Mouse (Mus musculus) thymus, adult 2 months (tissue): ENCODE results near the gene Rad54l2. TPM values are rescaled to one million over a fixed set of nuclear protein-coding genes. Genes with fewer than 3 reads are reported as not detected.

ENCODE experiments used
- DNase-seq: peaks from one replicate; pipeline ENCODE4 v3.0.0; 2021
- H3K27ac ChIP-seq: fragments of 200-500 bp; 2 replicates; pipeline ENCODE4 v1.5.1; 2012; ENCODE audit warnings: low read length, control low read depth; ENCODE audit not compliant: control insufficient read depth, insufficient read depth
- H3K27me3 ChIP-seq: fragments of 200-500 bp; 2 replicates; pipeline ENCODE4 v1.6.1; 2012; ENCODE audit warnings: mild to moderate bottlenecking, low read length, moderate library complexity, mixed read lengths; ENCODE audit not compliant: control insufficient read depth, insufficient read depth
- H3K36me3 ChIP-seq: fragments of 200-500 bp; 2 replicates; pipeline ENCODE4 v1.6.1; 2012; ENCODE audit warnings: mild to moderate bottlenecking, low read length, moderate library complexity; ENCODE audit not compliant: control insufficient read depth, insufficient read depth
- H3K4me1 ChIP-seq: fragments of 200-500 bp; replicated peaks from 2 replicates; pipeline ENCODE4 v1.6.1; 2012; ENCODE audit warnings: low read length; ENCODE audit not compliant: control insufficient read depth, insufficient read depth
- H3K4me3 ChIP-seq: fragments of 200-500 bp; 2 replicates; pipeline ENCODE4 v1.5.1; 2012; ENCODE audit warnings: mild to moderate bottlenecking, low read length, control low read depth, moderate library complexity; ENCODE audit not compliant: control insufficient read depth, insufficient read depth
- CTCF ChIP-seq: fragments of 200-500 bp; IDR thresholded peaks from 2 replicates; pipeline ENCODE4 v1.5.1; 2012; ENCODE audit warnings: mild to moderate bottlenecking, control low read depth, low read length, moderate library complexity, borderline replicate concordance; ENCODE audit not compliant: control insufficient read depth, poor library complexity, insufficient read depth; ENCODE audit errors: extremely low read depth
- POLR2A ChIP-seq: fragments of 200-500 bp; IDR thresholded peaks from 2 replicates; pipeline ENCODE4 v1.6.1; 2012; ENCODE audit warnings: mild to moderate bottlenecking, low read length, control low read depth, moderate library complexity; ENCODE audit not compliant: control insufficient read depth, poor library complexity, insufficient read depth; ENCODE audit errors: extremely low read depth
- WGBS: fragments of 180-500 bp; shearing (Covaris S2); methylation state at CpG from one replicate; pipeline ENCODE4 v1.1.7; 2018; 5-methylcytosine and 5-hydroxymethylcytosine counted together
- polyA plus RNA-seq: library from polyadenylated mRNA; depleted of rRNA; stranded (reverse); fragments of >200 nt; gene quantifications from 2 replicates; pipeline ENCODE4 v1.2.3, GENCODE M21; 2012

Gene Rad54l2
- polyA plus RNA-seq, 1 experiment: 53.0 TPM

DNA sequence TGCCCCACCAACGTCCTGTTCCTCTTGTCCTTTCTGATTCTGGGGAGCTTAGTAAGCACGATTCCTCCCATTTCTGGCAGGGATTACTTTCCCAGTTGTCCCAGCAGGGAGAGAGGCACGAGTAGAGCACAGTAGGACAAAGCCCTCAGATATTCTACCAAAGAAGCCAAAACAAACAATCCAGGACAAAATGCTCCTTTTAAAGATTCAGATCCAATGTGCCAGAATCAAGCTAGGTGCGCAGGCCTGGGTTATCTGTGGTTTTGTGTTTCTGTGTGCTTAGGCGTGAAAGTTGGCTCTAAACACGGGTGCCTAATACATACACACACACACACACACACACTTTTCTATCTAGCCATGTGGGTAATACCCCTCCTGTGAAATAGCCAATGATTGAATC, 29.2 kb upstream of the Rad54l2 start:
- Histone ChIP-seq H3K4me3 (no peak overlapping the region), H3K36me3 (no peaks in the 10 kb centered on the region), H3K4me1 (peaks cover 1% of the 10 kb centered on the region; the same call in 1 of the 2 replicates), H3K27ac (no peak overlapping the region), H3K27me3 (no peaks in the 10 kb centered on the region)
- no peak for DNase-seq
- TF ChIP-seq POLR2A (no peak), CTCF (no peak)
- 88% methylated on average over 6 of the region's 6 CpGs for WGBS

DNA sequence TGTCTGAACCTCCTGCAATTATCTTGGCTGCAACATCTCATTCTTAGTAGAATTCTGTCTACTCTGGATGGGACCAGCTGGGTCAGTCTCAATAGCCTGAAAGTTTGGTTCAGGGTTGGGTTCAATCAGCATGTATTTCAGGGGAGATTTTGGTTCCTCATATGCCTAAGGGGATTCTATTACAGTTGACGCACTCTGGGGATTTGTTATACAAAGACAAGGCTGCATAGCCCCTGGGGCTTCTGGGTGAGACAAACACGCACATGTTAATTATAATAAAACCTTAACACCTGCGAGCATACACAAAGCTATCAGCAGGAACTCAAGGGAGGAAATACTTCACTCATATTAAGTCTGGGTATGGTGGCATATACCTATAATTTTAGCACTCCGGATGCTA, 17.5 kb upstream of the Rad54l2 start:
- DNase-seq: no peak
- Histone ChIP-seq H3K36me3 (no peaks in the 10 kb centered on the region), H3K4me3 (no peak overlapping the region), H3K27ac (no peak overlapping the region), H3K27me3 (no peaks in the 10 kb centered on the region), H3K4me1 (no peaks in the 10 kb centered on the region)
- TF ChIP-seq POLR2A: no peak
- TF ChIP-seq CTCF: no peak
- 92% methylated on average over 4 of the region's 4 CpGs for WGBS

DNA sequence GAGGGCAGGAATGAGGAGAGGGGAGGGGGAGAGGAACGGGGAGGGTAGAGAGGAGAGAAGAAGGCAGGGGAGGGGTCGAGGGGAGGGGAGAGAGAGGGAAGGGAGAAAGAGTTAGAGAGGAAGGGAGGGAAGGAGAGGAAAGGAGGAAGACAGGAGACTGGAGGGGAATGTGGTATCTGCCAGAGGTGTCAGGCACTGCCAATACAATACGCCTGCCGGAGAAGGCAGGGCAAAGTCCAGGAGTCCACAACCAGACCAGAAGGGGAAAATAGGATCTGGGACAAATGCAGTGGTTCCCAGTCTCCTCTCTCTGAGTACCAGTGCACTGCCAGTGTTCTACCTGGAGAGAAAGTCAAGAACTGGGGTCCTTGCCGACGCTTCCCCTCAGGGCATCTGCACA, 1.8 kb upstream of the Rad54l2 start:
- Histone ChIP-seq H3K4me1 (peaks cover 9% of the 10 kb centered on the region), H3K27ac (no peak overlapping the region), H3K36me3 (no peaks in the 10 kb centered on the region), H3K4me3 (no peak overlapping the region), H3K27me3 (no peaks in the 10 kb centered on the region)
- DNase-seq: no peak
- TF ChIP-seq CTCF (no peak), POLR2A (no peak)
- WGBS: 71% methylated on average over 6 of the region's 6 CpGs

DNA sequence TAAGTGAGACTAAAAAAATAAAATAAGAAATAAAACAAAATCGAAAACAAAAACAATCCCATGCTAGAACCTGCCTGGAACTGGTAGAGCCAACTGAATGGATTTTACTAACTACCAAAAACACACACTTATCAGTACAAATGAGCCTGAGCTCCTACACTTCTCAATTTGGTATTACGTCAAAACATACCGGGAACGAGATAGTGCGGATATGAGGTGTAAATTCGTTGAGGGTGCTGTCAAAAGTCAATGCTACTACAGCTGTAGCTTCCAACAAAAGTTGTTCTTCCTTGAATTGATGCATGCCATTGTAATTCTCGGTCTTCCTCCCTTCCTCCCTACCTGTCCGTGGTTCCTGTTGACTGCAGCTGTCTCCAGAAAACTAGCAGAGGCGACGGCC, 369 bp upstream of the Rad54l2 start:
- H3K4me1 ChIP-seq: peaks cover 9% of the 10 kb centered on the region
- 12% methylated on average over 10 of the region's 10 CpGs for WGBS
- peak overlapping the region; percentile 92; the same call in 1 of the 2 replicates for H3K4me3 ChIP-seq
- no peaks in the 10 kb centered on the region for H3K36me3 ChIP-seq
- no peak for TF ChIP-seq POLR2A
- TF ChIP-seq CTCF: no peak
- no peak overlapping the region for H3K27ac ChIP-seq
- H3K27me3 ChIP-seq: no peaks in the 10 kb centered on the region
- no peak for DNase-seq

DNA sequence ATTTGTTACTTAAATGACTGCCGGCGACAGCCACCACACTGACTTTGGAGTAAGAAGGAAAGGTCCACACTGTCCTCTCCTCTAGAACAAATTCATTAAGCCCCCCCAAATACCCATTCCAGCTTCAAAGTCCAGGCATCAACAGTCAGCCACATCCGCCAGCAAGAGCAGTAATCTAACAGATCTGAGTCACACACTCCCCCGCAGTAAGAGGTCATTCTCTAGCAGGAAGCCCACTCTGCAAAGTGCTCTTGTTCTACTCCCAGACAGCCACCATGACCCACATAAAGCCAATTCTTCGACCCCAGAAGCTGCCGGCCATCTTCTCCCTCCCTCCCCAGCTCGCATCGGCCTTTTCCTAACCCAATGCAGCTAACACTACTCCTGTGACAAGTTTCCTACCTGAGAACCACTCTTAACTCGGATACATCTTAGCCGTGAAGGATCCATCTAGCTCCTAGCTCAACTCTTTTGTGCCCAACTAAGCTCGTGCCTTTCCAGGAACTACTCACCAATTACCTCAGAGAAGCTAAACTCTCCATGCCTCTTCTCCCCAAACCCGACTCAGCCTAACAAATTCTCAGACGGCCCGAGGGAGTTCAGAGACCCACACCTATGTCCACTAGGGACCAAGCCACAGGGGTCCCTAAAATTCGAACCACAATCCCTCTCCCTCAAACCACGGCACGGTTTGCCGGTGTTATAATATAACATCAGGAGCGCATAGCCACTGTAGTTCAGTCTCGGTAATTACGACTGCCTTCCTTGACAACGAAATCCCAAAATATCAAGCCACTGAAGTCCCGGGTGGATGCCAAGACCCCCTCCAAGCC, 799 bp downstream of the Rad54l2 start:
- no peak overlapping the region for H3K27ac ChIP-seq
- H3K27me3 ChIP-seq: no peaks in the 10 kb centered on the region
- peak overlapping the region; percentile 92 for H3K4me3 ChIP-seq
- peaks cover 9% of the 10 kb centered on the region for H3K4me1 ChIP-seq
- H3K36me3 ChIP-seq: no peaks in the 10 kb centered on the region
- 9% methylated on average over 23 of the region's 23 CpGs for WGBS
- peak; percentile 3 for DNase-seq
- TF ChIP-seq CTCF (no peak), POLR2A (no peak)

DNA sequence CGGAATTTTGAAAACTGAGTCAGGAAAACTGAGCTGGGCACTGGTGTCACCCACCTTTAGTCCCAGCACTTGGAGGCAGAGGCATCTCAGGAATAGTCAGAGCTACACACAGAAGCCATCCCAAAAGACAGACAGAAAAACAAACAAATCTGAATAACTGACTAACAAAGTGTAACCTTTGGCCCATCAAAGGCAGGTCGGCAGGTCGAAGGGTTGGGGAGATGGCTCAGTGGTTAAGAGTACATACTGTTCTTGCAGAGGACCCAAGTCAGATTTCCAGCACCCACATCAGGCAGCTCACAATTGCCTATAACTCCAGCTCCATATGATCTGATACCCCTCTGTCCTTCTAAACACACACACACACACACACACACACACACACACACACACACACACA, 3.8 kb downstream of the Rad54l2 start:
- Histone ChIP-seq H3K36me3 (no peaks in the 10 kb centered on the region), H3K4me1 (peaks cover 9% of the 10 kb centered on the region), H3K4me3 (no peak overlapping the region), H3K27me3 (no peaks in the 10 kb centered on the region), H3K27ac (no peak overlapping the region)
- WGBS: 87% methylated on average over 3 of the region's 3 CpGs
- DNase-seq: no peak
- TF ChIP-seq CTCF (no peak), POLR2A (no peak)
